Mouse (Mus musculus) megakaryocyte, embryonic 14.5 days (primary cell): ENCODE results near the gene Pard3.

Source experiments
- FLI1 ChIP-seq: IDR thresholded peaks from 2 replicates; pipeline ENCODE4 v1.6.1; 2012; ENCODE audit warnings: low read length, inconsistent platforms, mixed read lengths
- GATA1 ChIP-seq: IDR thresholded peaks from 3 replicates; pipeline ENCODE4 v1.6.1; 2012; ENCODE audit warnings: mixed read lengths, low read length, inconsistent platforms, borderline replicate concordance

DNA sequence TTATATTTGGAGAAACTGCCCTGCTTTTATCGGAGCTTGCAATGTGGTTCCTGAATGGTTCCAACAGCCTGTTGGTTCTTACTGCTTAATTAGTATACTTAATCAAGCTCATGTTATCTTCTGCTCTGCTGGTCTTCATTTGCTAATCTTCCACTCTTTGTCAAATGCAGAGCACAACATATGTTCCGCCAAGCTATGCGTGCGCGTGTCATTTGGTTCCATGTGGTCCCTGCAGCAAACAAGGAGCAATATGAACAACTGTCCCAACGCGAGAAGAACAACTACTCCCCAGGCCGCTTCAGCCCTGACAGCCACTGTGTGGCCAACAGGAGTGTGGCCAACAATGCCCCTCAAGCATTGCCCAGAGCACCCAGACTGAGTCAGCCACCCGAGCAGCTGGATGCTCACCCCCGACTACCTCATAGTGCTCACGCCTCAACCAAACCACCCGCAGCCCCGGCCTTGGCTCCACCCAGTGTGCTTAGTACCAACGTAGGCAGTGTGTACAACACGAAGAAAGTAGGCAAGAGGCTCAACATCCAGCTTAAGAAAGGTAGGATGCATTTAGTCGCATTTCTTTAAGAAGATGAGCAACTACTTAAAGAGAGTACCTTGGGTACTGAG is 307.7 kb downstream of the Pard3 start:
- no peak for TF ChIP-seq GATA1
- TF ChIP-seq FLI1, result no peak
